Mouse (Mus musculus) gonadal fat pad, adult 2 months (tissue): ENCODE results near the gene Inca1. TPM values are rescaled to one million over a fixed set of nuclear protein-coding genes. Genes with fewer than 3 reads are reported as not detected.
A peak's percentile ranks its signal among the peaks of the same experiment; 100 is the strongest.

ENCODE experiments used
- DNase-seq: peaks from one replicate; pipeline ENCODE4 v3.0.0-alpha.2; 2012; ENCODE audit warnings: low read depth
- polyA plus RNA-seq: library from polyadenylated mRNA; depleted of rRNA; stranded (reverse); fragments of >200 nt; gene quantifications from 2 replicates; pipeline ENCODE4 v1.2.3, GENCODE M21; 2012; rRNA removed

The Inca1 gene
- 11.9 and 12.4 TPM in 2 replicates for polyA plus RNA-seq

DNA sequence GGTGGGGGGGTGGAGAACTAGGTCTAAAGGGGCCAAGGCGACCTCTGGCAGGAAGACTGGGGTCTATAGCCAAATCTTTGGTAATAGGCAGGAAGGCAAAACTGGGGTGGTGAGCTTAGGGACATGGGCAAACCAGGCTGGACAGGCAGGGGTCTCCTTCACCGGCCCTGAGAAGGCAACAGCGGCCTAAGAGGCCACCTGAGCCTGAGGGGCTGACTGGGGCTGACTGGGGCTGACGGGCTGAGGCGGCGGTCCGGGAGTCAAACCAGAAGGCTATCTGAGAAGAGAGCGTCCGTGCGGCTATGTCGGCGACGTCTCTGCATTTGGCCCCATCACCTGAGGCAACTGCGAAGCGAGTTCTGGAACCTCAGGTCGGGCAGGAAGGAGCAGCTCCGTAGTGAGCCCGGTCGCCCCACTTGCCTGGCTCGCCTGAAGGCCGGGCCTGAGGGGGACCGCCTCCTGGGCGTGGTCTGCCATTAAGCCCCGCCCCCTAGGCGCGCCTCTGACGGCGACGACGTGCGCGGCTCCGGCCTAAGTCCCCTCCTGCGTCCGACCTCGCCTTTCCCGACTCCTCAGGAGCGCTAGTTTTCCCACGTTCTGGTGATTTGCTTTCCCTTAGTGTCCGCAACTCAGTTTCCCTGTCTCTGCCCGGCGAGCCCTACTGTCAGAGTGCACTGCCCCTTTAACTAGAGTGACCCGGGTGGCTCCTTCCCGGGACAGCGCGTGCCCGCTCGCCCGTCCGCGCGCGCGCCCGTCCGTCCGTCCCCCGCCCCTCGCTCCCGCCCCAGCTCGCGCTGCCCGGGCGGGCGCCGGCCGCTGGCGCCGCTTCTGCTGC, at the start of gene Inca1, which contains the start of gene Kif1c:
Gene Inca1, minus strand, starts transcription at position 434 of the 835 bp plus-strand sequence.
Gene Kif1c, plus strand, starts transcription at position 827 of the 835 bp plus-strand sequence.
- no peak for DNase-seq

DNA sequence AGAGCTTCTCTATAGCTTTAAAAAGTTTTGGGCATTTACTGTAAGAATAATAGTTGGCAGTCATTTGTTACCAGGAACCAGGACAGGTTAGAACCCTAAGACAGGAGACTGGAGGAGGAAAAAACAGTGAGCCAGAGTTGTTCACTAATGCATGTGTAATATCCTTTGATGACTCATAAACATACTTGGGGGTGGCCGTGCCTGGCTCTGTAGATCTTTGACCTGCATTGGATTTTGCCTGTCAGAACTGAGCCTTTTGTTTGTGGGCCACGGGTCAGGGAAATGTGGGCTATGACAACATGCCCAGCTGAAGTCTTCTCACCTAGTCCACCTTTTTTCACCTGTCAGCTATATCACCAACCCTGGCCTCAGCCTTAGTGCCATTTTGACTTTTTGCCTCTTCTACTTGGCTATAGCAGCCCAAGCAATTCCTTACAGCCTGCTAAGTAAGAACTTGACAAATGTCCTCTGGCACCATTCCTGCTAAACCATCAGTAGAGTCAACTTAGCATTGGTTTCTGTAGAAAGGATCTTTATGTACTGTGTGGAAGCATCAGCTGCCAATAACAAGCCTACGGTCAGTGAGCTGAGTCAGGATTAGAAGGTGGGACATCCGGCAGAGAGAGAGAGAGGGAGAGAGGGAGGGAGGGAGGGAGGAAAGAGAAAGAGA, 48.1 kb upstream of the Inca1 start:
- DNase-seq, result no peak

DNA sequence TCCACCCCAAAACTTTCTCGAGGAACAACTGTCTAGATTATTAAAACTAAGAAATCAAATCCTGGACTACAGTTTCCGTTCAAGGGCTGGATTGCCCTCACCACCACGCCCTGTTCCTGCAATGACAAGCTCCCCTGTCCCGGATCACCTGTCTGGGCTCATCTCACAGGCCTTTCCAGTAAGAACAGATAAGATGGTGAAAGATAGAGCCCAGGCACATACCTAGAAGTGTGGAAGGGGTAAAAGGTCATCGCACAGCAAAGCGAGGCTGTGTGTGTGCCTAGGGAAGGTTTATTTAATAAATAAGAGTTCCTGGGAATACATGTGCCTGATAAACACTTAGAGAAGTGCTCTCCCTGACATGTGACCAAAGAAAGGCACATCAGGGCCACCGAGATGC, 45.7 kb upstream of the Inca1 start:
- DNase-seq, result no peak

DNA sequence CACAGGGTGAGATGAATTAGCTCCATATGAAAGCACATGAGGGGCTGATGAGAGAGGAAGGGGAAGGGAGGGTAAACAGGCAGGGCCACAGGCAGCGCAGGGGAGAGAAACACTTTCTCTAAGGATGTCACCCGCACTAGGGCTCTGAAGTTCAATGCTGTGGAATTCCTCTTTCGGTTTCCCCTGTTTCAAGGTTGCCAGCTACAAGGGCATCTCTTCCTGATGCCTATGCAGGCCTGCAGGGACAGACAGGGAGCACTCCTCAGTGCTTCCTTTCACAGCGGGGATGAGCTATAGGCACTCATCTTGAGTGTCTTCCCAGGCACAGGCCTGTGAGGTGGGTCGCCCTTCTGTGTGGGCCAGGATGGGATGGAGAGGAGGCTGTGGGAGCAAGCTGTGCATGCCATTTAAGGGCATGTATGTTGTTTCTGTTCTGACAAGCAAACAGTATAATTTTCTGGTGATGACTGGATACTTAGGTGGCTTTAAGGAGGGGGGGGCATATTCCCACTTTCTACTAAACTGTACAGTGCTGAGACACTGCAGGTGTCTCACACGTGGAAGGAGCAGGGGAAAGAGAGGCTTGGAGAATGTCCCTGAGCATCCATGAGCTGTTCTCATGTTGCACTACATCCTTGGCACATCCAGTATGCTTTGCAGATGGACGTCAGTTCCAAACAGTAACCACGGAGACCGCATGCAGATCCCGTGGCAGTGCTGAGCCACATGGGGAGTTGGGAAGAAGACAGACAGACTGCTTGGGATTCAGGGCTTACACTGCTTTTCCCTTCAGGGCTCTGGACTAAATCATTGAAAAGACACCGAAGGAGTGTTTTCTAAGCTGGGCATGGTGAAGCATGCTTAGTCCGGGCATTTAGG, 42.9 kb upstream of the Inca1 start:
- no peak for DNase-seq

DNA sequence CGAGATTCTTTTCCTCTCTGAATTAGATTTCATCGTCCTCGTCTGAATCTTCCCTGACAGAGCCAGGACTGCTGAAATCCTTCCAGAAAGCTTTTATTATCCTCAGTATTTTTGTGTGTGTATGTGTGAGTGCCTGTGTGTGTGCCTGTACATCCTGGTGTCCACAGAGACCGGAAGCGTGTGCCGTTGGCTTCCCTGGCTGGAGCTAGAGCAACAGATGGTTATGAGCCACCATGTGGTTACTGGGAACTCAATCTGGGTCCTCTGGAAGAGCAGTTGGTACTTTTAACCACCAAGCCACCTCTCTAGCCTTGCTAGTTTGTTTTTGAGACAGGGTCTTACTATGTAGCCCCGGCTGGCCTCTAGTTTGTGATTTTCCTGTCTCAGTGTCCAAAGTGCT, 42.2 kb upstream of the Inca1 start:
- DNase-seq, result no peak

DNA sequence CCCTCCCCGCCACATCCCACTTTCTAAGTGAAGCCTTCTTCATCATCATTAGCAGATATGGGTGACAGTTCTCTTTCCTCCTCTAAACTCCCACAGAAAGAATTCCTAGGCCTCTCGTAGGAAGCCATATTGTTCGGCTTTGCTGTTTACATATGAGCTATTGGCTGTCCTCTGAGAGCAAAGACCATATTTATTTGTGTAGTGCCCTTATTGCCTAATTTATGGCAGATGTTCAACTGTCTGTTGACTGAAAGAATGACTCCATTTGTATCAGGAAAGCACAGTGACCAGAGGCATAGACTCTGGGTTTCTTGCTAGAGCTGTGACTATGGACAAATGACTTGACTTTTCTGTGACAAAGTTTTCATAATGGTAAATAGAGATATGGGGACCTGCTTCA, 41.6 kb upstream of the Inca1 start:
- no peak for DNase-seq

DNA sequence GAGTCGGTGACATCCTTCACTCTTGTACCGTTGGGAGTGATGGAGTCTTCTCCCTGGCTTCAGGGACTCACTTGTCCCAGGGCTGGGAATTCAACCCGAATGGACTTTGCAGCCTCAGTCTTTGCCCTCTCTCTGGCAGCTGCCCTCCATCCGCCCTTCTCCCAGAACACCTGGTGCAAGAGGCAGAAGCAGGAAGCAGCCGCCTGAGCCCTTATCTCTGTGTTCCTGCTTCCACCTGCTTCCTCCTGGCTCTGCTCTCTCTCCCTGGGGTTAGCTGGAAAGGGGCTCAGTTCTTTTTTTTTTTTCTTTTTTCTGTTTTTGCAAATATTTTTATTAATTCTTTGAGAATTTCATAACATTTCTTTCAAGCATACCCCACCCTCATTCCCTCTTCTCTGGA, 37.8 kb upstream of the Inca1 start:
- DNase-seq, result no peak

DNA sequence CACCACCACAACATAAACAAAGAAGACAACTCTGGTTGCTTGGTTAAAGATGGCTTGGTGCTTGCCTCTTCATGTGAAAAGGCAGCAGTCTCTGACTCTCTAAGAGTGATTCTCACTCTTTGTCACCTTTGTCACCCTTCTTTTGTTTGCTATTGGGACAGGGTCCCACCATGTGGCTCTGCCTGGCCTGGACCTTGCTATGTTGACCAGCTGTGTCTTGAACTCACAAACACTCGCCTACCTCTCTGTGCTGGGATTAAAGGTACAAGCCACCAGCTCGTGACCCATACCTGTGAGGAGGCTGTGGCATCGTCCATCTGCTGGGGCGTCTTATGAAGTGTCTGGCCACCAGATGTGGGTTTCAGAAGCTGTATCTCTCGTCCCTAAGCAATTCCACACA, 33.3 kb upstream of the Inca1 start:
- no peak for DNase-seq

DNA sequence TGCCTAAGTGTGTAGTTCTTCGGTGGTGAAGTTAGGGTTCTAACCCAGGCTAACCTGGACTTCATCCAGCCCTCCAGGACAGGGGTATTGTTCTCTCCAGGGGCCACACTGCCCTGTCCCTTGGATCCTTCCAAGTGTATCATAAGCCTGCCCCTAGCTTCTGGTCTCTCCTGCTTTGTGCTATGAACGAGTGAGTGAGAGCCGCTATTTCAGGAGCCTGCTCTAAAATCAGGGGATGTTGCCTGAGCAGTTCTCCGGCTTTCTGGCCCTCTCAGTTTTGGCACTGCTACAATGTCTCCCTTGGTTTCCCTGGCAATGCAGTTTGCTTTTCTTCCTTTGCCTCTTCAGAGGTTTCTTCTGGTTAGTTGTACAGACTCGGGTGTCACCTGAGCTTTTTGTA, 31.2 kb upstream of the Inca1 start:
- no peak for DNase-seq

DNA sequence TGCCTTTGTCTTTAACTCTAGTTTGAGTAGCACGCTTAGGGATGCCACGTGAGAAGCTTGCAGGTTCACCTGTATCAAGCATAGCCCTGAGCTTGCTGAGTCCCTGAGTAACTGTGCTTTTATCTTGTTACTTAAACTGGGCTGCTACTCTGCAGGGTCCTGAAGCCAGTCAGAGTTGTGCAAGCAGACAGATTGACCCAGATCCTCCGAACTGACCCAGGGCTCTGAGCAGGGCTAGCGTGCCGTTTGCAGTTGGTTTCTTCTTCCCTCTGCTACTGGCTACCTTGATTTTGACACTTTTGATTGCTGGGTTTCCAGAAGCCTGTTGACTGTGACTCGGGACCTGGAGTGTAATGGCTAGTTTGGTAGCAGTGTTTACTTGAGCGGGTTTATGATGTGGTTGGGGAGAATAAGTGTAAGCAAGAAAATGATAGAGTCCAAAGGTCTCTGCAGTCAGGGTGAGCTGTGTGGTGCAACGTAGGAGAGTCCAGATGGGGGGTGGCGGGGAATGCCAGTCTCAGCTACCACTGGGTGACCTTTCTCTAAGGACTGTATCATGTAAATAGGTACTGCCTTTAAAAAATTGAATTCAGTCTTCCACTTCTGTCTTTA, 30.6 kb upstream of the Inca1 start:
- DNase-seq, result no peak

DNA sequence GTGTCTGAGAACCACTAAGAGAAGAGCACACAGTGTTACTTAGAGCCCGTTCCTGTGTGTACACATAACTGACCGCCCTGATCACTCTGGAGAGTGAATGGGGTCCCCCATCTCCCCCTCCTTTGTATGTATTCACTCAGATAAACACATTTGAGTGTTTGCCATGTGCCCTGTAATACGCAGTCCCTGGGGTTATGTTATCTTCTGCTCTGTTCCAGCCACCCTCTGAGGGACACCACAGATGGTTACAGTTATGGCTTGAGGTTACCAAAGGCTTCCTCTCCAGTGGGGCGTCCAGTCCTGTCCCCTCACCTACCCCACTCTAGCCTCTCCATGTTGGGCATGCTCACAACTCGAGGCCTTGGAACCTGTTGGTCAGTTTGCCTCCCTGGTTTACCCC, 27.4 kb upstream of the Inca1 start:
- DNase-seq, result no peak

DNA sequence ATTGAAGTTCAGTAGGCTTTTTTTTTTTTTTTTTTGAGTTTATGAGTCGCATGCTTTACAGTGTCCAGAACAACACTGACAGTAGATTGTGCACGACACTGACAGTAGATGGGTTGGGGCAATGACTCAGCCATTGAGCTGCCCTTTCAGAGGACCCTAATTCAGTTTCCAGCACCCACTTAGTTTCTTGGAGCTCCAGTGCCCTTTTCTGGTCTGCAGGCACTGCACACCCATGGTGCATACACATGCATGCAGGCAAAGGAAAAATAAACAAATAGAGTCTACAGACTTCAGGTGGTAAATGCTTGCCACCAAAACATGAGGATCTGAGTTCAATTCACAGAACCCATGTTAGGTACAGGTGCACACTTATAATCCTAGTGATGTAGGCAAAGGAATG, 26.6 kb upstream of the Inca1 start:
- no peak for DNase-seq

DNA sequence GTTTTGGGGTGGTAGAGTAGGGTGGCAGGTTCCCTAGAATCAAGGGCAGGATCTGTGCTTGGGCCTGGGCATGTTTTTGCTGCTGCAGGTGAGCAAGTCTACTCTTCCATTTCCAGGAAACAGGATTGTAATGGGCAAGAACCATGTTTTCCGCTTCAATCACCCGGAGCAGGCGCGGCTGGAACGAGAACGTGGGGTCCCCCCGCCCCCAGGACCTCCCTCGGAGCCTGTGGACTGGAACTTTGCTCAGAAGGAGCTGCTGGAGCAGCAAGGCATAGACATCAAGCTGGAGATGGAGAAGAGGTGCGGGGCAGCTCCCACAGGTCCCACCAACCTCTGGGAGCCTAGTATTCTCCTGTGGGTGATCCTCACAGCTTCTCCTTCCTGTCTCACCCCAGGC, 24.8 kb upstream of the Inca1 start:
- no peak for DNase-seq

DNA sequence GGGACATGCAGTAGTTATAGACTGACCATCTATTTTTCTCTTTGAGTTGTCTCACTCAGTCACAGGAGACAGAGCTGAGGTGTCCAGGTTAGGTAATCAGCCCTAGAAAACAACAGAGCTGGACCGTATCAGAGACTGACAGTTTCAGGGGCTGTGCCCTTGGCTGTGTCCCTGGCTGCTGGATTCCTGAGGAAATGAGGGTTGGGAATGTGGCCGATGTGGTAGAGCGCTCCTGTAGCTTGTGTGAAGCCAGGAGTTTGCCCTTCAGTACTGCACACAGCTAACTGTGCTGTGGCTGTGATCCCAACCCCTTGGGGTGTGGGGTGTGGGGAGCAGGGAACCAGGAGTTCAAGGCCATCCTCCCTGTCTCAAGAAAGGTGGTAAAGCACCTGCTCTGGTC, 21.1 kb upstream of the Inca1 start:
- no peak for DNase-seq

DNA sequence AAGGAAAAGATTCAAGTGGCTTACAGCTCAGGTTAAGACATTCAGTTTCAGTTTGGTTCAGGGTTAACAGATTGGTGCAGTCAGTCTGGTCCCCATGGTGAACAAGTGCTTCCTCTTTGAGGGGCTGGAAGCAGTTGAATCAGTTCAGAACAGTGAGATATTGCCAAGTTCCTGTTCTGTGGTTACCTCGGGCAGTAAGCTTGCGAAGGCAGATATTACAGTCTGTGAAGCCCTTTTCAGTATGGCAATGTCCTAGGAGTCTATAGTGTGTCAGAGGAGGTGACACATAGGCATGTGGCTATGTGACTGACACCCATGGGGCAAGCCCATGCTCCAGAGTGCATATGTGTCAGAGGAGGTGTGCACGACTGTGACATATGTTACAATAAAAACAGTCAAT, 20.6 kb upstream of the Inca1 start:
- DNase-seq, result no peak

DNA sequence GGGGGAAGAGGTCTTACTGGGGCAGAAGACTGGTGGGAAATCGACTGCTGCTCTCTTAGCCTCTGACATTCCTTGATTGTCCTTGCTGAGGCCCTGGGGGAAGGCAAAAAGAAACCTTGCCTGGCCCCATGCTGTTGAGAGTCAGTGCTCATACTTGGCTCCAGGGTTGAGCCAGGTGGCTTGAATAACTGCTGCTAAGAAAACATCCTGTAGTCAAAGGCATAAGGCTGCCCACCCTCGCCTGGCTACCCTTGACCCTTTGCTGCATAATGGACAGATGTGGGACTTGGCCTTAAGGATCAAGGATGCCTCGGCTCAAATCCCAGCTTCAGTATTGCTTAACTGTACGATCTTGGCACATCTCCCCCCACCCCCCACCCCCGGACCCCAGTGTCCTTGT, 18.5 kb upstream of the Inca1 start:
- no peak for DNase-seq

DNA sequence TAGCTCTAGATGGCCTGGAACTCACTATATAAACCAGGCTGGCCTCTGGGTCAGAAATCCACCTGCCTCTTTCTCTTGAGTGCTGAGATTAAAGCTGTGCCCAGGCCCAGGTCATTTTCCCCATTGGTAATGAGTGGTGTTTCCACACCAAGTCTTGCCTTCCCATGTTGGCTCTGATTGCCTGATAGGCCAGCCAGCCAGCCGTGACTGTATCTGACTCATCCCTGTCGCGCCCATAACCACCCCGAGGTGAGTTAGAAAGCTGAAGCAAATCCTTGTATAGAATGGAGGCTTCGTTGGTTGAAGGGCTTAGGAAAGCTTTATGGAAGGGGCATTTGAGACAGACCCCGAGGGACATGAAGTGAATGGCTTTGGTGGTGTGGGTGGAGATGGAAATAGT, 15.9 kb upstream of the Inca1 start:
- DNase-seq, result peak; percentile 62

DNA sequence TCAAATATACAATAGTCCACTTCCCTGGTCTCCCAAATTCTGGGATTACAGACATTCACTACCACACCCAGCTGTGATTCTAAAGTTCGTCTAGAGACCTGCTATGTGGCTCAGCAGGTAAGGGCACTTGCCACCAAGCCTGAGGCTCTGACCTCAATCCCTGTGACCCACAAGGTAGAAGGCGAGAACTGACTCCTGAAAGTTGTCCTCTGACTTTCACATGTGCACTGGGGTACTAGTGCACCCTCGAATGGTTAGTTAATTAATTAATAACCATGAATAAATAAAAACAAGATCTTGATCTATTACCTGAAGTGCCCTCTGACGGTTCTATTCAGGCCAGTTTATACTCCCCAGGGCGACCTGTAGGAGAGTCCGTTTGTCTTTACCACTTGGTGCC, 13.3 kb upstream of the Inca1 start:
- no peak for DNase-seq

DNA sequence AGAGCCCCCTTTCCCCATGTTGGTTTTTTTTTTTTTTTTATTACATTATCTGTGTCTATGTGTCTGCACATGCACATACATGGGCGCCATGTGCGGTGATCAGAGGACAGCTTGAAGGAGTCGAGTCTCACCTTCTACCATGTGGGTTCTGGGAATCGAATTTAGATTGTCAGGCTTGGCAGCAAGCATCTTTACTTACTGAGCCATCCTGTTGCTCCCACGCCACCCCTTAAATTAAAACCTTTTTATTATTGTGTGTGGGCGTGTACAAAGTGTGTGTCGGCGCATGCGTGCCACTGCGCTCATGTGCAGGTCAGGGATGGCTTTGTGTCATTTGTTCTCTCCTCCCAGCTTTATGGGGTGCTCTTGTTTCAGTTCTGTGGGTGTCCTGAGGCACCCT, 11.1 kb upstream of the Inca1 start:
- no peak for DNase-seq

DNA sequence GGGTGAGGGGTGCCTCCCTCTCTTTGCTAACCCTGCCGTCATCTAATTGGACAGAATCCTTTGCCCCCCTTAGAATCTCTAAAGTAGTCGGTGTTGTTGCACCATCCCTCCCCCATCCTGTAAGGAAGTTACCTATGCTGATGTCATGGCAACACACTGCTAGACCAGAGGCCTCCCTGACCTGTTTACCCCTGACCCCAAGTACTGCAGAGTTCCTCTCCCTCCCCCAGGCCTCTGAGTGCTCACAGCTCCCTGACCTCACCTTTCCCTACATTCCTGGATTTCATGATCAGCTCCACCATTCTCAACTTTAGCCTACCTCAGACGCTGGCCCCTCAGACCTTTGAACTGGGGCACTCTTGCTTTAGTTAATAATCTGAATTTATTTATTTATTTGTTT, 6.2 kb upstream of the Inca1 start:
- no peak for DNase-seq

DNA sequence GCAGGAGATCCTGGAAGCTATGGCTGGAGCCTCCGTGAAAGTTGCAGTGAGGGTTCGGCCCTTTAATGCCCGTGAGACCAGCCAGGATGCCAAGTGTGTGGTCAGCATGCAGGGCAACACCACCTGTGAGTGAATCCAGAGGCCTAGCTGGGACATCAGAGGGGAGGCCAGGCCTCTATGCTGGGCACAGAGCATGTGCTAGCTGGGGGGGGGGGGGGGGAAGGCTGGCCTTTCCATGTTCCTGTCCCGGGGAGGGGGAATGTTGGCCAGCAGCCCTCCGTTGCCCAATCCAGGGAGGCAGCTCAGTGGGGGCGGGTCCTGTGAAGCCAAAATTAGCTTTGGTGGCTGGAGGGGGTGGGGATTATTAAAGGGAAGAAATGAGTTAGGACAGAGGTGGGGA, 2.8 kb upstream of the Inca1 start:
- DNase-seq, result no peak
